ENCODE assay signal across 19 mouse cellular contexts in the genomic region with DNA sequence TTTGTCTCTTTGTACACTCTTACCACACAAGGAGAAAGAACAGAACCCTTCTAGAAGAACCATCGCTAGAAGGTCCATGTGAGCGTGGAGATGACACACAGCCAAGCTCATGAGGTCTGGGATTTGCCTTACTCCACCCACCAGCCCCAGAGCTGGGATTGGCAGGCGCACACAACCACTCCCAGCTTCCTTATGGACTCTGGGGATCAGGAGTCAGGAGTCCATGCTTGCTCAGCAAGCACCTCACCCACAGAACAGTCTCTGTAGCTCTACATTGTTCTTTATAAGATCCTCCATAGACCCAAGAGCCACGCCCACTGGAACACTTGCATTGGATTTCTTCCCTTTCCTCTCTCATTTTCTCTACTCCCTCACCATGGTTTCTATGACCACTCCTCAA.
"Had no signal": no experiment of that assay in that cellular context is flagged by ENCODE, and none has a peak within 500 bp of the region (broad histone marks: within the 10 kb centered on the region; RNA-seq: fewer than 3 reads in every experiment).

No protein-coding gene starts in this region.

- H3K4me2 ChIP-seq: liver, embryonic 15.5 days; lung, embryonic 15.5 days; midbrain, embryonic 11.5 days; midbrain, embryonic 13.5 days; neural tube, embryonic 12.5 days; stomach, embryonic 15.5 days had no signal

- H3K36me3 ChIP-seq: liver, embryonic 15.5 days; lung, embryonic 15.5 days; midbrain, embryonic 13.5 days; neural tube, embryonic 12.5 days; stomach, embryonic 15.5 days had no signal

- H3K9ac ChIP-seq: liver, embryonic 15.5 days; liver, postnatal 0 days; lung, embryonic 15.5 days; midbrain, embryonic 13.5 days; neural tube, embryonic 12.5 days; stomach, embryonic 15.5 days had no signal

- H3K27ac ChIP-seq: liver, embryonic 15.5 days; lung, embryonic 15.5 days; macrophage; midbrain, embryonic 13.5 days; neural tube, embryonic 12.5 days; stomach, embryonic 15.5 days had no signal

- ATAC-seq: liver, postnatal 0 days; lung, postnatal 0 days; midbrain, embryonic 13.5 days; midbrain, embryonic 16.5 days had no signal

- DNase-seq: liver, postnatal 0 days; lung, adult 2 months; lung, postnatal 14 days; lung, postnatal 36 days; right cerebral cortex, postnatal 14 days; thymus, adult 18-20 months; thymus, postnatal 14 days; thymus, postnatal 36 days had no signal

- H3K27me3 ChIP-seq: liver, embryonic 15.5 days; lung, embryonic 15.5 days; megakaryocyte, embryonic 14.5 days; midbrain, embryonic 13.5 days; neural tube, embryonic 12.5 days; stomach, embryonic 15.5 days had no signal

- H3K4me3 ChIP-seq: liver, embryonic 15.5 days; lung, embryonic 15.5 days; megakaryocyte, embryonic 14.5 days; midbrain, embryonic 13.5 days; myocyte; neural tube, embryonic 12.5 days; stomach, embryonic 15.5 days had no signal

- H3K9me3 ChIP-seq: liver, embryonic 15.5 days; lung, embryonic 15.5 days; midbrain, embryonic 13.5 days; neural tube, embryonic 12.5 days; stomach, embryonic 15.5 days had no signal

- H3K4me1 ChIP-seq: liver, embryonic 15.5 days; lung, embryonic 15.5 days; megakaryocyte, embryonic 14.5 days; midbrain, embryonic 13.5 days; neural tube, embryonic 12.5 days; stomach, embryonic 15.5 days had no signal
